Mouse (Mus musculus): ENCODE measurements around the gene Lig3. TPM values are rescaled to one million over a fixed set of nuclear protein-coding genes. Genes with fewer than 3 reads are reported as not detected.
"Not testable (repeated sequence)": the region's sequence is repeated elsewhere in the genome, so short reads cannot be mapped to it uniquely, and the experiment has no call there.

Lig3 gene
- polyA plus RNA-seq, 1 experiment = 19.4 TPM

GRCm38 (mm10) chr11:82831008-82831893 is 50.3 kb downstream of the Lig3 start:
- no peak for DNase-seq (ENCODE audit: low read depth)

DNA sequence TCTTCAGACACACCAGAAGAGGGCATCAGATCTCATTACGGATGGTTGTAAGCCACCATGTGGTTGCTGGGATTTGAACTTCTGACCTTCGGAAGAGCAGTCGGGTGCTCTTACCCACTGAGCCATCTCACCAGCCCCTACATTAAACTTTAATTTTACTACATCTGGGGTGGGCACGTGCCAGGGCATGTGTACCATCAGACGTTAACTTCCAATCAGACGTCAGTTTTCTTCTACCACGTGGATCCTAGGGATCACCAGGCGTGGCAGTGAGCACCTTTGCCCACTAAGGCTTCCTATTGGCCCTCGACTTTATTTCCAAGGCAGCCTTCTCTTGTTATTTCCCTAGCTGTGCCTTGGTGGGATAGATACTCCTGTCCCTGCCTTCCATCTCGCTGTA is 51.5 kb downstream of the Lig3 start:
- DNase-seq (ENCODE audit: low read depth) = not testable (repeated sequence)

DNA sequence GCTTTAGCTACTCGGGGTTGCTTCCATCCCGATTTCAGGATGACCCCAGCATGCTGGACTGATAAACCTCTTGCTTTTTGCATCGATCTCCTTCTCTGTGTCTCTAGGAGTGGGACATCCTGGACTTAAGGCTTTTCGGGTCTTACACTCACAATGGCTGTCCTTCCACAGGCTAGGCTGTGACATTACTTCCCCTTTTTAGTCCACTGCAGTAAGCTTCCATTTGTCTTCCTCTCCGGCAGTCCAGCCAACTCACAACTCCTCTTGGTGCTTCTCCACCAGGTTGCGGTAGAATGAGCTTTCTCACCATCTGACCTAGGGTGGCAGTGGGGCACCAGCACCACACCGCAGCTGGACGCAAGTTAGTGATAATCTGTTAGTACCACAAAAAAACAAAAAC is 53.0 kb downstream of the Lig3 start:
- no peak for DNase-seq (ENCODE audit: low read depth)

GRCm38 (mm10) chr11:82834359-82834758 is 53.5 kb downstream of the Lig3 start:
- not testable (repeated sequence) for DNase-seq (ENCODE audit: low read depth)

DNA sequence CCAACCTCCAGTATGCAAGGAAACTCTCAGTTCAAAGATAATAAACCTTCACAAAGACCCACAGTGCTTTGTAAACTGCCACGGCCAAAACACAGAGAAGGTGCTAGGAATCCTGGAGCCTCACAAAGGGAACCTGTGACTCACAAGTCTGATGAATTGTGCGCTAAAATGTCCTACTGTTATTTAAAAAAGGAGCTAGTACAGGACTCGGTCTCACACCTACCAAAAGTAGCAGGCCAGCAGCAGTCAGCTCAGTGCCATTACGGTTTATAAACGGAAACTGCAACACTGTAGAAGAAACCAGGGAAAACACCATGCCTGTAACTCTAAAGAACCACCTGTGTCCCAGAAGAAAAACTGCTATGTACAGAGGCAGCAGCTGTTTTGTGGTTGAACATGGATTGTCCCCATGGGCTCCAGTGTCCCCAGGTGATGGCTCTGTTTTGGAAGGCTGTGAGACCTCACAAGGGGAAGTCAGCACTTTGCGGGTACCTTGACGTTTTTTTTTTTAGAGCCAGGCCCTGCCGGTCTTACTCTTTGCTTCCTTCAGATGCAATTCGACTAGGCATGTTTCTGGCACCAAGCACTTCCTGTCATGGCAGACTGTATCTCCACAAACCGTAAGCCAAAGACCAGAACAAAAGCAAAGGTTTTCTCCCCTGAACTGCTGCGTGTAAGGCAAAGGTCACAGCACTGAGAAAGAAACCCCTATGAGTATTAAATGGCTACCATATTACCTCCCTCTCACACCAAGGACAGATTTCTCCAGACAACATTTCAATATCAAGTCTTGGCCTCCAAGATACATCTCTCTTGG is 54.9 kb downstream of the Lig3 start:
- no peak for DNase-seq (ENCODE audit: low read depth)

DNA sequence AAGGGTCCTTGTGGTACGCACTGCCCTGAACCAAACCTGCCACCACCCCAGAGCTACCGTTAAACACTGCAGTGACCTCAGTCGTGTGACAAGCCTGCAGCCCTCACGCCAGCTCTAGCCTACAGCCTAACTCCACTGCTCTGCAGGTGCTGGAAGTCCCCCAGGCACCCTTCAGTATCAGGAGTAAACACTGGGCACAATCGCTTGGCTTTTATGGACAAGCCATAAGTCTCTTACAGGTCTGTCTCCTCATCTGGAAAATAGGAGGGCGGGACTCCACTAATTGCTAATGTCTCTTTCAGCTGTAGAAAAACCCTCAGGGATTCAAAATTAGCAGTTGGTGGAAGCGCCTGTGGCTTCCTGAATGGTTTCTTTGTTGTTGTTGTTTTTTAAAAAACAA is 56.3 kb downstream of the Lig3 start:
- DNase-seq (ENCODE audit: low read depth) = no peak

- DNase-seq (ENCODE audit: low read depth) = no peak
Measured at GRCm38 (mm10) chr11:82837848-82838247, 56.9 kb downstream of the Lig3 start.

- DNase-seq (ENCODE audit: low read depth) = no peak
Measured at GRCm38 (mm10) chr11:82838511-82838910, 57.6 kb downstream of the Lig3 start.

GRCm38 (mm10) chr11:82844771-82845414 is 64.0 kb downstream of the Lig3 start:
- DNase-seq (ENCODE audit: low read depth) = no peak

- no peak for DNase-seq (ENCODE audit: low read depth)
Measured at GRCm38 (mm10) chr11:82845415-82846078, 64.6 kb downstream of the Lig3 start.

- no peak for DNase-seq (ENCODE audit: low read depth)
Measured at GRCm38 (mm10) chr11:82846079-82846436, 65.2 kb downstream of the Lig3 start.

GRCm38 (mm10) chr11:82846938-82847337 is 66.0 kb downstream of the Lig3 start:
- DNase-seq (ENCODE audit: low read depth) = no peak

GRCm38 (mm10) chr11:82847571-82848000 is 66.7 kb downstream of the Lig3 start:
- no peak for DNase-seq (ENCODE audit: low read depth)

DNA sequence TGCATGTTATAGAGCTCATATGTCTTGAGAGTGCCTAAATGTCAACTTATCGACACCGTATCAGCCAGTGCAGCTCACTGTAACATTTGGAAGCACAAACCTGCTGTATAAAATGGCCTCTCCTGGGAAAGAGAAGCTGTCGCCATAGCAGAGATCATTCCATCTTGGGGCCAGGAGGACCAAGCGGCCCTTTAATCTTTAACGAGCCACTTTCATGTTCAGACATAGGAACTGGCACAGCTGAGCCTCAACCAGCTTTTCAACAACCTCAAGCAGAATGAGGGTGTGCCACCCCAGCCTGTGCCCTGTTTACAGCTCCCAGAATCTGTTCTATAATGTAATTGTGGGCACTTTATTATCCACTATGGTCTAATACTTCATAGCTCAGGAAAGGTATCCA is 69.4 kb downstream of the Lig3 start:
- no peak for DNase-seq (ENCODE audit: low read depth)

- DNase-seq (ENCODE audit: low read depth) = no peak
Measured at GRCm38 (mm10) chr11:82852115-82852514, 71.2 kb downstream of the Lig3 start.

- DNase-seq (ENCODE audit: low read depth) = no peak
Measured at GRCm38 (mm10) chr11:82852540-82852939, 71.6 kb downstream of the Lig3 start.

DNA sequence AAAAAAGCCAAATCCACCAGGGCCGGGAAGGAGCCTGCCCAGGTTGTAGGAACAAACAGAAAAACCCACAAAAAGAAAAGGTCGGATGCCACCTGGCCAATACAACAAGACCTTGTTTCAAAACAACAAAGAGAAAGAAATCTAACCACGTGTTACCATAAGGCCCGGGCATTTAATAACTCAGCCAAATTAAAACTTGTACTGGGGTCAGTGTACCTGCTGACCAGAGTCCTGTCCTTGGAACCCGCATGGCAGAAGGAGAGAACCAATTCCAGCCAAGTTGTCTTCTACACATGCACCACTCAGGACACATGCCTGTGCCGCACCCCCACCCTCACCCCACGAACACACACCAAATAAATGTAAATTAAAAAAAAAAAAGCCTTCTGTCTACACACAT is 72.0 kb downstream of the Lig3 start:
- DNase-seq (ENCODE audit: low read depth) = no peak

Other genes with a start within 250 kb of the Lig3 start
- 0.39 and 0.91 TPM in 2 replicates for gene Cct6b, start 16.8 kb upstream of the Lig3 start, polyA plus RNA-seq (2012; rRNA removed)
- 4.1 and 5.0 TPM in 2 replicates for gene Zfp830, start 16.8 kb upstream of the Lig3 start, polyA plus RNA-seq (2012; rRNA removed)
- gene Rffl, start 90.1 kb downstream of the Lig3 start, polyA plus RNA-seq (2012; rRNA removed) = 18.2 and 22.5 TPM in 2 replicates
- gene Rad51d, start 109.5 kb downstream of the Lig3 start, polyA plus RNA-seq (2012; rRNA removed) = 19.5 and 22.4 TPM in 2 replicates
- 1.3 and 1.7 TPM in 2 replicates for gene Fndc8, start 111.0 kb downstream of the Lig3 start, polyA plus RNA-seq (2012; rRNA removed)
- gene Nle1, start 127.3 kb downstream of the Lig3 start, polyA plus RNA-seq (2012; rRNA removed) = 20.9 and 25.7 TPM in 2 replicates
- gene Unc45b, start 129.4 kb downstream of the Lig3 start, polyA plus RNA-seq (2012; rRNA removed) = 4.0 and 5.0 TPM in 2 replicates
- gene Slfn5, start 170.2 kb downstream of the Lig3 start, polyA plus RNA-seq (2012; rRNA removed) = 16.2 and 18.3 TPM in 2 replicates
- 0.36 and 0.41 TPM in 2 replicates for gene Slfn9, start 210.7 kb downstream of the Lig3 start, polyA plus RNA-seq (2012; rRNA removed)
- gene Slfn8, start 239.7 kb downstream of the Lig3 start, polyA plus RNA-seq (2012; rRNA removed) = 0.37 and 0.47 TPM in 2 replicates

Data from gonadal fat pad, adult 2 months (tissue).